Mouse (Mus musculus) thymus, postnatal 36 days (tissue): ENCODE measurements around the gene Sphkap.

Source experiments
- DNase-seq, 2 experiments: peaks; one replicate each; pipeline ENCODE4 v3.0.0; 2022; ENCODE audit warnings: mixed read lengths in 2 of 2

Gene Sphkap

DNA sequence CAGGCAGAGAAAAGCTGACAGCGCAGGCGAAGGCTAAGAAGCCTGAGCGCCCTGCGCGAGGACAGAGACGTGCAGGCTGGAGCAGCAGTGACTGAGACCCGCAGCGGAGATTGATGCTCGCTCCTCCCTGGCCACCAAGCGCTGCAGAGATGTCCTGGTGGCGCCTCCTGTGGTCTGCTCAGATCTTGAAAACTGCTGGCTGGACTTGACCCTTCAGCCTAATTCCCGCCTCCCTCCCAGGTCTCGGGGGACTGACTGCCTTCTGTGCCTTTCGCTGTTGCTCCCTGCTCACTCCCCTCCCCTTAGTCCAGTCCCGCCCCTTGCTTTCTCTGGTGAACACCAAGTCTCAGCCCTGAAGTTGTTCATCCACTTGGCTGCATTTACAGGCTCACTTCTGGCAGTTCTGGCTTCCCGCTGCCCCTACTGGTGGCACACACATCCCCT lies at the start of gene Sphkap:
Sphkap (minus strand) TSS at position 180 of the 444 bp plus-strand sequence.
- DNase-seq = peak in 1 of 2 experiments; percentile 3

DNA sequence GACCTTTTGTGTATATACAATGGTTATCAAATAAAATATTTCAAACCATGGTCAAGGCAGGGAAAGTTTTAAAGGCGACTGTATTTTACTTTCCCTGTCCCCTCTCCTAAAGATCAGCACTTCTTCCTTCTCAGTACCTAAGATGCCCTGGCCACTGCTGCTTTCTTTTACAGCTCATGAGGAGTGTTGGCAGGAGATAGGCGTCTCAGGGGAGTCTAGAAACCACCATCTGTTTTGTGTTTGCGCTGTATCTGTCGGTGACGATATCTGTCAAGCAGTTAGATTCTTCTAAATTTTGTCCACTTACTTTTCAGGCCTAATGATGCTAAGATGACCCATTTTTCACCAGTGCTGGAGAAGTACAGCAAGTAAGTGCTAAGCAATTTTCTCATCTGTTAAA lies 43.3 kb upstream of the Sphkap start:
- DNase-seq = no peak

GRCm38 (mm10) chr1:83440422-83440821 lies 32.4 kb upstream of the Sphkap start:
- no peak for DNase-seq

DNA sequence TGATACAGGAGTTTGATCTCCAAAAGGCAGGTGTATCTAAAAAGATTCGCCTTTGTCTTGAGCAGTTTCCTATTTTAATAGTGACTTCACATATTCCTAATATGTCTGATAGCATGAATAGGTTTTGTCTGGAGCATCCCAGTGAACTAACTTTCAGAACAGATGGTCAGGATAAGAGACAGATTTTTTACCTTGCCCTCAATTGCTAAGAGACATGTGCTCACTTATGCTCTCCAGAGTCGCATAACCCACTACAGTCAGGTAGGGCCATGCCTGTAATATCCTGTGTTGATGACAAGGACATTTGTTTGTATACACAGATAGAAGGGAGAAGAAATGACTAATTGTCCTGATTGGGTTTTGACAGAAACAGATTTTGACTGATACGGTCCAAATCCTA lies 25.9 kb upstream of the Sphkap start:
- DNase-seq = no peak

DNA sequence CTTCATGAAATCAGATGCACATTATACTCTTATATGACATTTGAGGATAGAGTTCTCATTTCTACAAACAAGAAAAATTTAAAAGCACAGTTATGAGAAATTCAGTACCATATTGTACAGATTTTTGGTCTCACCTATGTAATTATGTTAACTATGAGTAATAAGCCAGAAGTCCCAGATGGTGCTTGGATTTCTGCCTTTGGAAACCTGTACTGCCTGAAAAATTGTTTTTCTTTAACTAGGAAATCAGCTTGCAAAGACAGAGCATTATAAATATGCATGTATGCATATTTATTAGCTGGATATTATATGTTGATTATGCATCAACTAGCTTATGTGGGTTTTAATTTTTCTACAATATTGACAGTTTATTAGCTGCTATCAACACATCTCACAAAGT lies 21.9 kb upstream of the Sphkap start:
- no peak for DNase-seq

GRCm38 (mm10) chr1:83407616-83408015 lies 384 bp downstream of the Sphkap start:
- DNase-seq = no peak

DNA sequence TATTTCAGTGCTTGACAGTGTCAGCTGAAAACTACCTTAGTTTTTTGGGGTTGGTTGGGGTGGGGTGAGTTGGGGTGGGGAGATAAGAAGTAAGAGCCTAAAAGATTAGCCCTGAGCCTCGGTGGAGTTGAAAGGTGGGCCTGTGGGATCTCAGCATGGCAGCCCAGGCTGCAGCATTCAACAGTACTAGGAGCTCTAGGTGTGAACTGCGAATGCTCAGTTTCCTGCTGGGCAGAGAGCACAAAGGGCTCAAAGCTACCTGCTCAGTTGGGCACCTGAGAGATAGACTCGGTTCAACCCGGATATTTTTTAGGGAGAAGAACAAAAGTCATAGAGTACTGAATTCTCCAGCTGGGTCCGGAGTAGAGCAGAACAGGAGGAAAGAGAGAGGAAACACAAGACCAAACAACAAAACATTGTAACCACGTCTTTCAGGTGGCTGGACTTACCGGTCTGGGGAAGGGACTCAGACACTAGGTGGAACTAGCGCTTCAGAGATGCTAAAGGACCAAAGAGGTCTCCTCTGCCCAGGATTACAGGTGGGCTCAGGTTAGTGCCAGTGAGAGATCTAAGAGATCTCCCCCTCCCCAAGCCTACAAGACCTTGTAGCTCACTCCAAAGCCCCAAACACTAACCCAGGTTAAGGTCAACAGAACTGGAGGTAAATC lies 984 bp downstream of the Sphkap start:
- no peak for DNase-seq

DNA sequence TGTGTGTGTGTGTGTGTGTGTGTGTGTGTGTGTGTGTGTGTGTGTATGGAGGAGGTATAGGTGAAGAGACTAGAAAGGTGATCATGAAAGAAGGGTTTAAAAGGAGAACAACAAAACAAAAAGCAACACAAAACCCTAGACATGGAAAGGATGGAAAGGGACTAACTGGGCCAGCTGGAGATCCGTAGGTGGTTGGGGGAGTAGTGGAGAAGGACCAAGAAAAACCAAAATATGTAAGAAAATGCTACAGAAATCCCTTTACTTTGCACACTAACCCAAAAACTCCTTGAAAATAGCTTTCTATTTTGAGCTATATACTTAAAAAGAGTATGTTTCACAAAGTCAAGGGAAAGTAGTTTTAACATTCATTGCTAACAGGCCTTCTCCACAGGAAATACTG lies 6.9 kb downstream of the Sphkap start:
- no peak for DNase-seq

- no peak for DNase-seq
Observed at GRCm38 (mm10) chr1:83396284-83396683, 11.7 kb downstream of the Sphkap start.

- no peak for DNase-seq
Observed at GRCm38 (mm10) chr1:83395559-83395958, 12.4 kb downstream of the Sphkap start.

DNA sequence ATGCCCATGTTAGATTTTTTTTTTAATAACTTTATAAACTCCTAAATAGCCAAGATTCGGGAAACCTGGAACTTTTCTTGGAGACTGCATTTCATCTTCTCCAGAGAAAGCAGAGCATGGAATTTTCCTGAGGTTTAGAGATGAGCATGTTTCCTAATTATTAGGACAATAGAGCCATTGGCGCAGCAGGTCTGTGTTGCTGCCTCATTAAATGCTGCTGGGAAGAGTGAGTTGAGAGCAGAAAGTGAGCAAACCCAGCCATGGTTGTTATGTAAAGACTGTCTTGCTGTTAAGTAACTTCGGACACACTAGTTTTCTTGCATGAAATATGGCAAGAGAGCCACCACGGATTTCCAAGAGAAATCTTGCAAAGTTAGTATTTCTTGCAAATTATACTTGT lies 18.6 kb downstream of the Sphkap start:
- no peak for DNase-seq

- DNase-seq = no peak
Observed at GRCm38 (mm10) chr1:83377404-83377803, 30.6 kb downstream of the Sphkap start.

- no peak for DNase-seq
Observed at GRCm38 (mm10) chr1:83366456-83366855, 41.5 kb downstream of the Sphkap start.

DNA sequence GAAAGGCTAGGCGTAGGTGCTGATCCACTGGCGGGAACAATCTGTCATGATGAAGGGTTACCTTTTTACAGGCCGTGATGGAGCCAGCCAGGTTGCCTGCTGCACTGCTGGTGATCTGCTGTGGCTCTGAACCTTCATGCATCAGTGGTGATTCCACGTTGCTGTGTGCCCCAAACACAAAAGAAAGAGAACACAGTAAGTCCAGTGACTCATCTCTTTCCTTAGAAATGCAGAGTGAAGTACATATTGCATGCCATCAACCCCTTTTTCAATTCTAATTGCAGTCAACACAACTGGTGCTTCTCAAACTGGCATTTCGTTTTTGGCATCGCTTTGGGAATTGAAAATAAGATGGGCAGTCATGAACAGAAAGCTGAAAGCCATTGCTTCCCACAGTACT lies 45.8 kb downstream of the Sphkap start:
- DNase-seq = no peak

GRCm38 (mm10) chr1:83346453-83346852 lies 61.5 kb downstream of the Sphkap start:
- DNase-seq = no peak

- DNase-seq = no peak
Observed at GRCm38 (mm10) chr1:83345572-83345971, 62.4 kb downstream of the Sphkap start.

DNA sequence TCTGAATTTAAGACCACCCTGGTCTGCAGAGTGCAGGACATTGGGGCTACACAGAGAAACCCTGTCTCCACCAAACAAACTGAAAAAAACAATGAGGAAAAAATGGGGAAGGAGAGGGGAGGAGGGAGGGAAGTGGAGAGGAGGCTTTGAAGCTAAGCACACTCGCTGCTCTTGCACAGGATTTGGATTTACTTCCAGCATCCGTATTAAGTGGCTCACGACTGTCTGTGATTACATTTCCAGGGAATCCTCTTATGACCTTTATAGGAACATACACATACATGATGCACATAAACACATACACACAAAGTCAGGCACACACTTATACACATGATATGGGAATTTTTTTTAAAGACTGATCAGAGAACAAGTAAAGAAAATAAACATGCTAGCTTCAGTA lies 62.9 kb downstream of the Sphkap start:
- DNase-seq = no peak

DNA sequence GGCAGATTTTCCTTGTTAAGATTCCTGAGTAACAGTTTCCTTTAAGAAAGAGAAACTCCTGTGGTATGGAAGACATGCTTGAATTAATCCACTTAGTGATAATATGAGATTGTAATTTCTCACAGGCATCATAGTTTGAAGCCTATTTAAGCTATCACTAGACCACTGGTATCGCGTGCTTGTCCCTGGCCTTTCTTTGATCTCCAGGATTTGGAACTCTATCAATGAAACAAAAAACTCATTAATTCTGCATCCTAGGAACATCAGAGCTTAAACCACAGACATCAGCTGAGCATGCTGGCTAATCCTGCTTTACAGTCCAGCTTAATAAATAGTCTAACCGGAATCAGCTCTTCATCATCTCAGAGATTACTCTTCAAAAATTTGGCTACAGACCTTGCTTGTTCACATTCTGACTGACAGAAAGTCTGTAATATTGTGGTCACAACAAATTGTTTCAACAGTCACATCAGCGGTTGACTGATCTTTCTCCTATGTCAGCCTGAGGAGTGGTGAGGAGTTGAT lies 65.2 kb downstream of the Sphkap start:
- no peak for DNase-seq

DNA sequence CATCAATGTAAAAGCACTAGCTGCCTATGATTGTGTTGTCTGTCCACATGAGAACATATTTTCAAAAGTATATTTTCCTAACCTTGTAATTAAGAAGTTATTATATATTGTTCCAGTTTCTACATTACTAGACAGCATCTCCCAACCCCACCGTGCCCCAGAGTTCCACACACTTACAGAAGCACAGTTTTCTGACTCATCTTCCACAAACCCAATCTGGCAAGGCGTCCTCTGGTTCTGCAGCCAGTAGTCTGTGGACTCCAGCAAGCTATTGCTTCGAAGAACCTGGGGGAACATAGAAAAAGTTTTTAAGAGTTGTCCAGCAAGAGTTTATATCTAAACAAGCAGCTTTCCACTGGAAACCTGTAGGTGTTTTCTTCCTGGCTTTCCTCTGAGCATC lies 68.6 kb downstream of the Sphkap start:
- no peak for DNase-seq

DNA sequence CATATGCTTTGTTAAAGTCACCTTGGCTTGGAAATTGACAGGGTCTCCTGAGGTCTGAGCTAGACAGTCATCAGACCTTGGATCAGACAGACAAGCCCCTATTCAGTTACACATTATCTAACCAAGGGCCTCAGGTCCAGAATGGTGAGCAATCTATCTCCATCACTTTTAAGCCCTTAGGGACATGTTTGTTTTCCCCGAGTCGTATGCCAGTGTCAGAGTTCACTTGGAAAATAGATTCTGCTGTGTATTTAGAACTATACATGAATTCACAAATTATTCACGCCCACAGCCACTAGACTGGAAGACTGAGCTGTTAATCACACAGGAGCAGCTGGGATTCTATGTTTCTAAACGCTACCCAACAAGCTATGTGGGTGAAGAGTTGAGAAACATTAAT lies 91.1 kb downstream of the Sphkap start:
- no peak for DNase-seq

GRCm38 (mm10) chr1:83315146-83315545 lies 92.9 kb downstream of the Sphkap start:
- no peak for DNase-seq

DNA sequence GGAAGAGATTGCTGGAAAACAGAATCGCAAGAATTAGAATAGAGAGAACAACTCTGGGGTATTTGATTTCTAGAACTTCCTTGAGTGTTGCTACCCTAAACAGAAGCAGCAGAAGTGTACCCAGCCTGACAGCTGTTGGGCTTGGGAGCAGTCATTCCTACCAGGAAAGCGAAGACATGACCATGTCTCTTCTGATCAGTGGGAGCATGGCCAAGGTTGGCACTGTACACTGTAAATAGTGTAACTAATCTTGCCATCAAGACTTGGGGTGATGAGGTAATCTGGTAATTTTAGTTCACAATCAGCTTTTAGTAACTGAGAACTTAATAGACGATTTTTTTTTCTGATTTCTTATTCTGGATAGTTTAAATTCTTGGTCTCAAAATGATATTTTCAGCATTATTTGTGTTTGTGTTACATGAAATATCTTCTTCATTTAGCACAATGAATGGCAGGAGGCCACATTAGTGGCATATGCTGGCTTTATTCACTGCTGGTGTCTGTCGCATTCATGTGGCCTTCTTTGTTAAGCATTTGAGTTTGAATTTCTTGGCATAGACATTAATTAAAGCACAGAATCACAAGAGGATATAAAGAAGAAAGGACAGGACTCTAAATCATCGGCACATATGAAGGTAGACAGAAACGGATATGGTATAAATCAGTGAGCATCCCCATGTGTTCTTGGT lies 96.2 kb downstream of the Sphkap start:
- DNase-seq = no peak

DNA sequence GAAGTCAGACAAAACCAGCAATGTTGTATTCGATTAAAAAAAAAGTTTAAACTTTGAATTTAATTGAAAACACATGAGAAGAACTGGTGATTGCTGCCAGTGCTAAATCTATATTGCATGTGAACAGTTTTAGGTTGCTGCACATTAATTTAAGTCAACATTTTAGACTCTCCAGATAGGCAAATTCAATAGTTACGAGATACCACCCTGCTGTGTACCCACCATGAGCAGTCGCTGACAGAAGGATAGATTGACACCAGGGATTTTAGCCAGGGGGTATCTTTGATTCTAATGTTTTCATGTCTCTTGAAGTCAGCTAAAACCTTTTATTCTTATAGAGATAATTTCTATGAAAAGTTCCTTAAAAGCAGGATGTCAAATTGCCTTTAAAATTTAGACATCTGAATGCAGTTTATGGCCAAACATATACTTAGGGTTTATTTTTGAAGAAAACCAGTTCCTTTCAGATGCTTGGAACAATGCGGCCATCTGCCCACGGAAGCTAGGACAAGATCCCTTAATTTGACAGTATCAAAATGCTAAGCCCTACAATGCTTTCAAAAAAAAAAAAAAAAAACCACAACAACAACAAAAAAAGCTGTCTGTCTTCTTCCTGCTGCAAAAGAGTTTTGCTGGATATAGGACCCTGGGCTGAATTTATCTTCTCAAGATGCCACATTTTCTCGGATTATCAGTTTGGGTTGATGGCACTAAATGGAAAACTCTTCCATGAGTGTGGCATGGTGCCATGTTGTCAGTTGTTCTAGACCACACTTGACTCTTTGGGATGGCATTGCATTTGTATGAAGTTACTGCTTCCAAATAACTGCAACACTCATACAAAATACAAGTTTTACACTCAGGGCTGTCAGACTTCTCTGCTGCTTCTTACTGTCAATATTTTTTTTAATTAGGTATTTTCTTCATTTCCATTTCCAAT lies 110.6 kb downstream of the Sphkap start:
- no peak for DNase-seq
